ENCODE assay signal across 22 mouse cellular contexts in the genomic region with DNA sequence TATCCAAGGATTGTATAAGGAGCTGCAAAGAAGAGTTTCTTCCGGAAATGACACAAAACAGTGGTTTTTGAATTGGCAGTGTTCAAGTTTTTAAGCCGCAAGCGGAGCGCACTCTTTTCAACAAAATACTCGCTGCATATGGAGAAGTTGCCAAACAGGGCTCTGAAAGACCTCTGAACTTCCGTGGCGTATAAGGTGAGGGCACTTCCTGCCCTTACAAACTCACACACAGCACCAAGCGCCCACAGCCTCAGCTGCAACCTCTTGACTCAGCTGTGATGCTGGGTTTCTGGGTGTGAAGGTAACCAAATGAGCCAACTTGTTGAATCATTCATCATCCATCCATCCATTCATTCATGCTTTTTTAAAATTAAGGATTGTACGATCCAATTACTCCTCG.
DNase-seq lines count a peak whose midpoint lies in the region; ATAC-seq lines count a peak whose summit lies in the region.
"Had no signal": no experiment of that assay in that cellular context is flagged by ENCODE, and none has a peak within 500 bp of the region (broad histone marks: within the 10 kb centered on the region; RNA-seq: fewer than 3 reads in every experiment).

No protein-coding gene starts in this region.

- WGBS in midbrain, embryonic 11.5 days, result 92% methylated on average over 10 of the region's 10 CpGs
- WGBS in midbrain, embryonic 14.5 days, result 91% methylated on average over 10 of the region's 10 CpGs

- no peak overlapping the region for H3K9ac ChIP-seq in midbrain, embryonic 11.5 days (ENCODE audit: low read length)
- H3K9ac ChIP-seq in midbrain, embryonic 14.5 days (replicated peaks; ENCODE audit: low read length), result no peak overlapping the region
- H3K9ac ChIP-seq: forebrain, embryonic 13.5 days; heart, embryonic 12.5 days; midbrain, embryonic 15.5 days had no signal

- peak; percentile 83 for ATAC-seq in inflammation-experienced regulatory T-cells, adult 6 months
- no peak for ATAC-seq in midbrain, embryonic 11.5 days (ENCODE audit: low FRiP score)
- ATAC-seq in midbrain, embryonic 14.5 days (ENCODE audit: low FRiP score, low TSS enrichment), result no peak
- ATAC-seq in megakaryocyte-erythroid progenitor cell, adult 5-6 weeks (replicated peaks; ENCODE audit: low FRiP score, low TSS enrichment, poor library complexity, severe bottlenecking), result no peak
- ATAC-seq: forebrain, embryonic 13.5 days; hindbrain, embryonic 16.5 days; midbrain, embryonic 15.5 days had no signal

- H3K4me3 ChIP-seq in midbrain, embryonic 11.5 days (ENCODE audit: low read depth, low read length), result no peak overlapping the region
- H3K4me3 ChIP-seq in midbrain, embryonic 14.5 days (replicated peaks; ENCODE audit: low read depth, low read length), result no peak overlapping the region
- H3K4me3 ChIP-seq: forebrain, embryonic 13.5 days; heart, embryonic 12.5 days; midbrain, embryonic 15.5 days had no signal

- H3K36me3 ChIP-seq in midbrain, embryonic 11.5 days (ENCODE audit: control insufficient read depth, insufficient read depth, low read length), result no peaks in the 10 kb centered on the region
- H3K36me3 ChIP-seq in midbrain, embryonic 14.5 days (ENCODE audit: control insufficient read depth, insufficient read depth, low read length), result no peaks in the 10 kb centered on the region
- H3K36me3 ChIP-seq: heart, embryonic 12.5 days; midbrain, embryonic 15.5 days had no signal

- no peak overlapping the region for H3K4me2 ChIP-seq in midbrain, embryonic 11.5 days
- no peak overlapping the region for H3K4me2 ChIP-seq in midbrain, embryonic 14.5 days (ENCODE audit: low read length)
- H3K4me2 ChIP-seq: forebrain, embryonic 13.5 days; heart, embryonic 12.5 days; midbrain, embryonic 15.5 days had no signal

- H3K27ac ChIP-seq in midbrain, embryonic 11.5 days (ENCODE audit: low read depth, low read length), result no peak overlapping the region
- H3K27ac ChIP-seq in midbrain, embryonic 14.5 days (replicated peaks; ENCODE audit: low read depth, low read length), result no peak overlapping the region
- H3K27ac ChIP-seq: forebrain, embryonic 13.5 days; midbrain, embryonic 15.5 days had no signal

- H3K4me1 ChIP-seq in midbrain, embryonic 11.5 days (ENCODE audit: control insufficient read depth, insufficient read depth, low read length), result no peaks in the 10 kb centered on the region
- no peaks in the 10 kb centered on the region for H3K4me1 ChIP-seq in midbrain, embryonic 14.5 days (ENCODE audit: control insufficient read depth, insufficient read depth, low read length)
- H3K4me1 ChIP-seq: forebrain, embryonic 13.5 days; heart, embryonic 12.5 days had no signal

- DNase-seq in CD4-positive, CD25-positive, alpha-beta regulatory T cell, adult 2 months (ENCODE audit: low read depth, low spot score), result peak; percentile 68
- DNase-seq in Muller cell, postnatal 12 days (ENCODE audit: inconsistent ontology term), result peak; percentile 50
- peak; percentile 74 for DNase-seq in thymus, postnatal 0 days (ENCODE audit: low spot score)
- DNase-seq in midbrain, embryonic 11.5 days (ENCODE audit: low spot score, missing footprints), result no peak
- DNase-seq in frontal cortex, postnatal 36 days (ENCODE audit: low spot score in 2 of 2), result no peak
- DNase-seq in midbrain, embryonic 14.5 days, result no peak
- DNase-seq: cerebellum, adult 9-10 months; gastrocnemius, postnatal 36 days; heart, postnatal 36 days; kidney, adult 8-10 months; kidney, postnatal 4 days; layer of hippocampus, postnatal 36 days; left cerebral cortex, postnatal 4 days; lung, adult 2 months; lung, postnatal 4 days; right cerebral cortex, postnatal 25 days had no signal

- H3K27me3 ChIP-seq in midbrain, embryonic 11.5 days (ENCODE audit: control insufficient read depth, insufficient read depth, low read length), result no peaks in the 10 kb centered on the region
- no peaks in the 10 kb centered on the region for H3K27me3 ChIP-seq in midbrain, embryonic 14.5 days (ENCODE audit: control insufficient read depth, insufficient read depth, low read length)
- H3K27me3 ChIP-seq: forebrain, embryonic 13.5 days; heart, embryonic 12.5 days; midbrain, embryonic 15.5 days had no signal

- no peaks in the 10 kb centered on the region for H3K9me3 ChIP-seq in midbrain, embryonic 11.5 days (ENCODE audit: control insufficient read depth, low read length)
- no peaks in the 10 kb centered on the region for H3K9me3 ChIP-seq in midbrain, embryonic 14.5 days (ENCODE audit: control insufficient read depth, low read length)
- H3K9me3 ChIP-seq: forebrain, embryonic 13.5 days; heart, embryonic 12.5 days; midbrain, embryonic 15.5 days had no signal

Comparison
In these comparisons a context has a peak if more than half of its experiments do, and no peak if none do; other contexts are left out.
1. DNase-seq: peak in CD4-positive, CD25-positive, alpha-beta regulatory T cell, adult 2 months (single experiment), Muller cell, postnatal 12 days (single experiment) and thymus, postnatal 0 days (single experiment); none in midbrain, embryonic 11.5 days (single experiment), frontal cortex, postnatal 36 days (0 of 2) and midbrain, embryonic 14.5 days (single experiment).